Mouse (Mus musculus) heart, embryonic 14.5 days (tissue): ENCODE data around the gene Tbc1d17. TPM values are rescaled to one million over a fixed set of nuclear protein-coding genes. Genes with fewer than 3 reads are reported as not detected.

Experiments used
- ATAC-seq: fragments of 200-750 bp; cut with Nextera tagmentation; 2 replicates; pipeline ENCODE4 v1.8.0; 2017; ENCODE audit warnings: low read depth, moderate TSS enrichment; ENCODE audit not compliant: insufficient number of reproducible peaks, insufficient read depth, low FRiP score
- H3K27ac ChIP-seq, 2 experiments: fragments of 200-500 bp in 1 of 2; fragments of 300-500 bp in 1 of 2; sonication (generic) in 1 of 2; replicated peaks in 1 of 2; 2 replicates each; pipeline ENCODE4 v1.5.1; 2012 to 2014; ENCODE audit warnings: low read depth in 2 of 2, low read length in 2 of 2, control low read depth in 1 of 2, mild to moderate bottlenecking in 1 of 2, mixed read lengths in 1 of 2; ENCODE audit not compliant: control insufficient read depth in 1 of 2, insufficient read depth in 1 of 2
- H3K27me3 ChIP-seq: fragments of 300-500 bp; sonication (generic); 2 replicates; pipeline ENCODE4 v1.6.1; 2014; ENCODE audit warnings: mild to moderate bottlenecking, low read length, control low read depth; ENCODE audit not compliant: control insufficient read depth, insufficient read depth
- H3K36me3 ChIP-seq: fragments of 300-500 bp; sonication (generic); 2 replicates; pipeline ENCODE4 v1.6.1; 2014; ENCODE audit warnings: mild to moderate bottlenecking, control low read depth, low read length, mixed read lengths; ENCODE audit not compliant: control insufficient read depth, insufficient read depth
- H3K4me1 ChIP-seq, 2 experiments: fragments of 200-500 bp in 1 of 2; fragments of 300-500 bp in 1 of 2; sonication (generic) in 1 of 2; 2 replicates each; pipeline ENCODE4 v1.6.1; 2012 to 2014; ENCODE audit warnings: low read length in 2 of 2, control low read depth in 1 of 2, mixed read lengths in 1 of 2; ENCODE audit not compliant: control insufficient read depth in 2 of 2, insufficient read depth in 2 of 2
- H3K4me2 ChIP-seq: fragments of 300-500 bp; sonication (generic); 2 replicates; pipeline ENCODE4 v1.6.1; 2014; ENCODE audit warnings: mild to moderate bottlenecking, low read length
- H3K4me3 ChIP-seq, 2 experiments: fragments of 200-500 bp in 1 of 2; fragments of 300-500 bp in 1 of 2; sonication (generic) in 1 of 2; 2 replicates each; pipeline ENCODE4 v1.5.1; 2012 to 2014; ENCODE audit warnings: low read length in 2 of 2, mild to moderate bottlenecking in 2 of 2, control low read depth in 1 of 2, low read depth in 1 of 2, moderate library complexity in 1 of 2; ENCODE audit not compliant: control insufficient read depth in 1 of 2, insufficient read depth in 1 of 2
- H3K9ac ChIP-seq: fragments of 300-500 bp; sonication (generic); 2 replicates; pipeline ENCODE4 v1.6.1; 2014; ENCODE audit warnings: mild to moderate bottlenecking, low read length
- H3K9me3 ChIP-seq: fragments of 300-500 bp; sonication (generic); 2 replicates; pipeline ENCODE4 v1.6.1; 2016; ENCODE audit warnings: low read length, control low read depth; ENCODE audit not compliant: control insufficient read depth
- WGBS: fragments of 180-500 bp; shearing (Covaris S2); extraction: QIAGEN DNeasy Blood & Tissue Kit; methylation state at CpG from one replicate; pipeline ENCODE4 v1.1.7; 2014; 5-methylcytosine and 5-hydroxymethylcytosine counted together
- polyA plus RNA-seq: library from polyadenylated mRNA; unstranded; fragments of >200 nt; fragmentation: Nextera tagmentation; extraction: Ambion mirVana; gene quantifications from 2 replicates; pipeline ENCODE4 v1.2.1, GENCODE M21; 2014

Tbc1d17 gene
- polyA plus RNA-seq, 1 experiment from 2014 or later: 53.5 TPM

DNA sequence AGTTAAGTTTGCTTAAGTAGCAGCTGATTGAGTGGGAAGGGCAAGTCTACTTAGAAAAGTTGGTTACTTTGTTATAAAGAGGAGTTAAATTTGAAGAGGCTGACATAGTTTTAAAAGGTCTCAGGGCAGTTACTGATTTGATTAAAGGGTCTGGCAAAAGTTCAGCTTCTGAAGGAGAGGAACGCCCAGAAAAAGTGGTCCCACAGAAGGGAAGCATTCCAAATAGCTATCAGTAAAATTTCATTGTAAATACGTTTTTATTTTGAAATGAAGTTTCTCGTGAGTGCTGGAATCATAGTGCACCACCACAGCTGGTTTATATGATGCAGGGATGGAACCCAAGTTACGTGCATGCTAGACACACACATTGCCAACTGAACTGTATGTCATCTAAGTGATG, 16.1 kb downstream of the Tbc1d17 start:
- H3K9ac ChIP-seq: no peak overlapping the region
- 68% methylated on average over 4 of the region's 4 CpGs for WGBS
- no peak overlapping the region for H3K4me2 ChIP-seq
- peaks cover 46% of the 10 kb centered on the region for H3K36me3 ChIP-seq
- no peak overlapping the region for H3K4me3 ChIP-seq
- no peaks in the 10 kb centered on the region for H3K27me3 ChIP-seq
- no peaks in the 10 kb centered on the region for H3K9me3 ChIP-seq
- no peak overlapping the region for H3K27ac ChIP-seq
- ATAC-seq: no peak
- H3K4me1 ChIP-seq: 0 out of 4 replicates have a peak, but pooled peaks cover 2 to 5% of the 10 kb centered on the region in 2 experiments

DNA sequence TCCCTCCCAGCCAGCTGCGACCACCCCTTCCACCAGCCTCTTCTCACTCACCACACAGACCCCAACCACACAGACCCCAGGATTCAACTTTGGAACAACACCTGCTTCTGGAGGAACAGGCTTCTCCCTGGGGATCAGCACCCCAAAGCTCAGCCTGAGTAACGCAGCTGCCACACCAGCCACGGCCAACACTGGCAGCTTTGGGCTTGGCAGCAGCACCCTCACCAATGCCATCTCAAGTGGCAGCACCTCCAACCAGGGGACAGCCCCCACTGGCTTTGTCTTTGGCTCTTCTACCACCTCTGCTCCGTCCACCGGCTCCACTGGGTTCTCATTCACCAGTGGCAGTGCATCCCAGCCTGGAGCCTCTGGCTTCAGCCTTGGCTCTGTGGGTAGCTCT, 20.2 kb downstream of the Tbc1d17 start:
- Histone ChIP-seq H3K27ac (no peak overlapping the region), H3K4me2 (no peak overlapping the region), H3K27me3 (no peaks in the 10 kb centered on the region), H3K4me3 (no peak overlapping the region), H3K4me1 (peaks cover 0 to 19% of the 10 kb centered on the region in 2 experiments; a peak in 1 of 4 replicates), H3K9ac (no peak overlapping the region), H3K9me3 (no peaks in the 10 kb centered on the region), H3K36me3 (peaks cover 52% of the 10 kb centered on the region)
- 92% methylated on average over 5 of the region's 5 CpGs for WGBS
- ATAC-seq: no peak

DNA sequence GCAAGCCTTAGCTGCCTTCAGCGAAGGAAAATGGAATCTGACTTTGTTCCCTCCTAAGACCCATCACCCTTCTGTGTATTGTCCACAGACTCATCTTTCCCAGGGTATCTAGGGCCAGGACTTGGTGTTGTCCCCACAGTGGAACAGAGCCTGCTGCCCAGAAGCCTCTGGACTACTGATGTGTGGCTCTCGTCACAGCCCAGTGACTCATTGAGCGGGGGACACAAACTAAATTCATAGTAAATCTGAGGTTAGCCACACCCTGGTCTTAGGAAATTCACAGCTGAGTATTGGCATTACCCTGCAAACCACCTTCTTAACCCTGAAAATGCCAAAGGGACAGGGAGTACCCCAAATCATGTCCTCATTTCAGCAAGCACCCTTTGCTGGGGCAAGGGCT, 22.1 kb downstream of the Tbc1d17 start:
- Histone ChIP-seq H3K36me3 (peaks cover 46% of the 10 kb centered on the region), H3K27me3 (no peaks in the 10 kb centered on the region), H3K4me1 (peaks cover 0 to 26% of the 10 kb centered on the region in 2 experiments; a peak in 1 of 4 replicates), H3K27ac (no peak overlapping the region), H3K9ac (peak overlapping the region; percentile 34; the same call in 1 of the 2 replicates), H3K4me2 (no peak overlapping the region), H3K9me3 (no peaks in the 10 kb centered on the region), H3K4me3 (no peak overlapping the region)
- WGBS: 90% methylated on average over 3 of the region's 3 CpGs
- no peak for ATAC-seq

DNA sequence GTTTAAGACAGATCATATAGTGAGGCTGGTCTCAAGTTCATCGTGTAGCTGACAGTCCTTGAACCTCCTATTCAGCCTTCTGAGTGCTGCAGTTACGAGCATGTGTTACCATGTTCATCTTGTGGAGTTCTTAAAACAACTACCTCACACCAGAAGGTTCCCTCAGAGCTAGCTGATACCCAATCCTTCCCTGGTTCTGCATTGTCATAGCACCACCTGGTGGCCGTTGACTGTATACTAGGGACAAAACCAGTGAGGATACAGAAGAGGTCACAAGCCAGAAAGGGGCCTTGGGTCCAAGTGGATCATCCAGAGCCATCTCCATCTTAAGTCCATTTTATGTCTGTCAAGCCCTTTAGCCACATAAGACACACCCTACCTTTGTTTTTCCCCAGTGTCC, 24.0 kb downstream of the Tbc1d17 start:
- no peak overlapping the region for H3K4me2 ChIP-seq
- no peak overlapping the region for H3K4me3 ChIP-seq
- no peaks in the 10 kb centered on the region for H3K9me3 ChIP-seq
- H3K27ac ChIP-seq: no peak overlapping the region
- H3K36me3 ChIP-seq: peaks cover 28% of the 10 kb centered on the region
- WGBS: 25% methylated on average over 3 of the region's 3 CpGs
- H3K4me1 ChIP-seq: peaks cover 1 to 44% of the 10 kb centered on the region in 2 experiments; a peak in 3 of 4 replicates
- H3K9ac ChIP-seq: no peak overlapping the region
- H3K27me3 ChIP-seq: no peaks in the 10 kb centered on the region
- ATAC-seq: no peak

DNA sequence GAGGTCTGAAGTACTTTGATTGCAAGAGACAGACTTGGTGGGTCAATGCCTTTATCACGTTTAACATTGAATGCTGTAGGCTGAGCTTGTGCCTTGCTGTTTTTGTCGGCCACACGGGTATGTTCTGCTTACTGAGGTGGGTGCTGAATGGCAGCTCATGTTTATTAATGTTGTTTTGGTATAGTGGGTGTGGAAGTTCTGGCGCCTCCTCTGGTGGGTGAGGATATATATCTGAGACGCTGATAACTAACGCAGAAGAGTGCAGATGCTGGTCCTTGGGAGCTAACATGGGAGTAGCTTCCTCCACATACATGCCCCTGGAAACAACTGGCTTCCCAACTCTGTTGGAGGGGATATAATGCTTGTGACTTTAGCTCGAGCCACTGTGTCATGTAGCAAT, 25.5 kb downstream of the Tbc1d17 start:
- WGBS: 46% methylated on average over 7 of the region's 7 CpGs
- no peak for ATAC-seq
- Histone ChIP-seq H3K9me3 (no peaks in the 10 kb centered on the region), H3K27me3 (no peaks in the 10 kb centered on the region), H3K9ac (no peak overlapping the region), H3K4me3 (no peak overlapping the region), H3K27ac (no peak overlapping the region), H3K4me1 (peaks cover 11 to 58% of the 10 kb centered on the region in 2 experiments), H3K36me3 (peaks cover 20% of the 10 kb centered on the region), H3K4me2 (no peak overlapping the region)

DNA sequence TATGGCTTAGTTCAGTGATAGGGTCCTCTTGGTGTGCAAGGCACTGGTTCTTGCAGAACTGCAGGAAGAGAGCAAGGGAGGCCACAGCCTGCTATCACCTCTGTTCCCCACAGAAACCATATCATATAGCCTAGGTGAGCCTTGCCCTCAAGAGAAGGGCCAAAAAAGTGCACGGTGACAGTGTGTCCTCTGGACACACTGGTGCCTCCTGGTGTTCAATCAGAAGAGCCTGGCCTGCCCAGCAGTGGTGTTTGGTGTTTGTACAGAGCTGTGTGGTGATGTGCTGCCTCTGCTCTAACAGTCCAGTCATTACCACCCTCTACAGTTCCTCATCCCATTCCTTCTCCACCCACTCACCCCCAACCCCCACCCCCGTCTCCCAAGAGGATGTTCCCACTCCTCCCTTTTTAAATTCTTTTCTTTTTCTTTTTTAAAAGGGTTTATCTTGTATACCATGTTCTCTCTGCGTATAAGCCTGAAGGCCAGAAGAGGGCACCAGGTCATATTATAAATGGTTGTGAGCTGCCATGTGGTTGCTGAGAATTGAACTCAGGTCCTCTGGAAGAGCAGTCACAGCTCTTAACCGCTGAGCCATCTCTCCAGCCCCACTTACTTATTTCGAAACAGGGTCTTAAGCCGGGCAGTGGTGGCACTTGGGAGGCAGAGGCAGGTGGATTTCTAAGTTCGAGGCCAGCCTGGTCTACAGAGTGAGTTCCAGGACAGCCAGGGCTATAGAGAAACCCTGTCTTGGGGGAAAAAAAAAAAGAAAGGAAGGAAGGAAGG, 27.0 kb downstream of the Tbc1d17 start:
- no peak overlapping the region for H3K4me2 ChIP-seq
- H3K36me3 ChIP-seq: peaks cover 13% of the 10 kb centered on the region; the same call in 1 of the 2 replicates
- H3K4me1 ChIP-seq: peaks cover 20 to 72% of the 10 kb centered on the region in 2 experiments
- WGBS: 84% methylated on average over 7 of the region's 7 CpGs
- H3K27ac ChIP-seq: no peak overlapping the region
- H3K27me3 ChIP-seq: no peaks in the 10 kb centered on the region
- no peak for ATAC-seq
- no peak overlapping the region for H3K4me3 ChIP-seq
- no peaks in the 10 kb centered on the region for H3K9me3 ChIP-seq
- H3K9ac ChIP-seq: no peak overlapping the region

DNA sequence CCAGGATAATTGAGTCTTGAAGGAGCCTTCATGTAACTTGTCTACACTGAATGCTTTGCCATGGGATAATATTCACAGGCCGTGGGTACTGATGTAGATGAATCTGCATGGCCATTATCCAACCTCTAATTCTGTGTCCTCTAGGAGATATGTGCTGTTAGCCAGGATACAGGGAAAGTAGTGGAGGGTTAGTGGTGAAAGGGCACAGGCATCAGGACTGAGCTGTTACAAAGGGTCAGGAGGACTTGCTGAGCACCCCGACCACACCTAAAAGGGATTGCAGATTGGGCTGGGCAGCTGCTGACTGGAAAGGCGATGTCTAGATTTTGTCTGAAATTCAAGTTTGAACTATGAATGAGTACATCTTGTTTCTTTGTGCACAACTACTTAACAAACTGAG, 28.4 kb downstream of the Tbc1d17 start:
- Histone ChIP-seq H3K27ac (no peak overlapping the region; a peak in 1 of 4 replicates), H3K4me2 (no peak overlapping the region), H3K9ac (no peak overlapping the region), H3K4me3 (no peak overlapping the region), H3K27me3 (no peaks in the 10 kb centered on the region), H3K9me3 (no peaks in the 10 kb centered on the region), H3K36me3 (peaks cover 10% of the 10 kb centered on the region; the same call in 1 of the 2 replicates), H3K4me1 (peaks cover 20 to 67% of the 10 kb centered on the region in 2 experiments)
- 74% methylated on average over 3 of the region's 3 CpGs for WGBS
- ATAC-seq: no peak
